Mouse (Mus musculus) embryonic facial prominence, embryonic 14.5 days (tissue): ENCODE measurements at regions not wholly inside any gene's neighbourhood (a gene's known extent, or its start where the extent isn't known, plus 50 kb on each side); places are given as distances from the start of the nearest gene placed in this dataset.

Source experiments
- ATAC-seq: fragments of 200-750 bp; cut with Nextera tagmentation; 2 replicates; pipeline ENCODE4 v1.8.0; 2017; ENCODE audit warnings: low read depth, moderate number of reproducible peaks, moderate TSS enrichment
- DNase-seq: peaks from one replicate; pipeline ENCODE4 v3.0.0-alpha.2; 2015; ENCODE audit warnings: low spot score
- H3K27ac ChIP-seq: fragments of 300-500 bp; sonication (generic); replicated peaks from 2 replicates; pipeline ENCODE4 v1.5.1; 2014; ENCODE audit warnings: low read depth, mild to moderate bottlenecking, low read length, moderate library complexity
- H3K27me3 ChIP-seq: fragments of 300-500 bp; sonication (generic); replicated peaks from 2 replicates; pipeline ENCODE4 v1.6.1; 2014; ENCODE audit warnings: low read length; ENCODE audit not compliant: control insufficient read depth, insufficient read depth
- H3K36me3 ChIP-seq: fragments of 300-500 bp; sonication (generic); 2 replicates; pipeline ENCODE4 v1.6.1; 2014; ENCODE audit warnings: low read length, mixed read lengths; ENCODE audit not compliant: control insufficient read depth, insufficient read depth
- H3K4me1 ChIP-seq: fragments of 300-500 bp; sonication (generic); 2 replicates; pipeline ENCODE4 v1.6.1; 2014; ENCODE audit warnings: antibody characterized with exemption, low read length; ENCODE audit not compliant: control insufficient read depth, insufficient read depth
- H3K4me2 ChIP-seq: fragments of 300-500 bp; sonication (generic); 2 replicates; pipeline ENCODE4 v1.6.1; 2014; ENCODE audit warnings: low read depth, mild to moderate bottlenecking, low read length, moderate library complexity, mixed read lengths
- H3K4me3 ChIP-seq: fragments of 300-500 bp; sonication (generic); 2 replicates; pipeline ENCODE4 v1.5.1; 2014; ENCODE audit warnings: low read depth, mild to moderate bottlenecking, low read length
- H3K9ac ChIP-seq: fragments of 300-500 bp; sonication (generic); 2 replicates; pipeline ENCODE4 v1.6.1; 2014; ENCODE audit warnings: low read depth, mild to moderate bottlenecking, low read length, moderate library complexity, mixed read lengths
- H3K9me3 ChIP-seq: fragments of 300-500 bp; sonication (generic); 2 replicates; pipeline ENCODE4 v1.6.1; 2016; ENCODE audit warnings: low read length; ENCODE audit not compliant: control insufficient read depth
- WGBS: fragments of 180-500 bp; shearing (Covaris S2); extraction: QIAGEN DNeasy Blood & Tissue Kit; methylation state at CpG from one replicate; pipeline ENCODE4 v1.1.7; 2014; 5-methylcytosine and 5-hydroxymethylcytosine counted together

GRCm38 (mm10) chr13:5549747-5550146 is 311.5 kb upstream of the Klf6 start:
- no peak overlapping the region for H3K27ac ChIP-seq
- no peak overlapping the region for H3K4me3 ChIP-seq
- 91% methylated on average over 7 of the region's 7 CpGs for WGBS
- no peaks in the 10 kb centered on the region for H3K36me3 ChIP-seq
- H3K27me3 ChIP-seq, result no peaks in the 10 kb centered on the region
- no peak overlapping the region for H3K9ac ChIP-seq
- no peak for DNase-seq
- no peaks in the 10 kb centered on the region for H3K4me1 ChIP-seq
- no peak overlapping the region for H3K4me2 ChIP-seq
- H3K9me3 ChIP-seq, result no peaks in the 10 kb centered on the region
- ATAC-seq, result no peak

GRCm38 (mm10) chr13:5550354-5550753 is 310.9 kb upstream of the Klf6 start:
- WGBS, result 93% methylated on average over 3 of the region's 3 CpGs
- Histone ChIP-seq H3K9me3 (no peaks in the 10 kb centered on the region), H3K27ac (no peak overlapping the region), H3K9ac (no peak overlapping the region), H3K4me3 (no peak overlapping the region), H3K36me3 (no peaks in the 10 kb centered on the region), H3K4me1 (no peaks in the 10 kb centered on the region), H3K4me2 (no peak overlapping the region), H3K27me3 (no peaks in the 10 kb centered on the region)
- no peak for DNase-seq
- no peak for ATAC-seq

- WGBS, result 90% methylated on average over 4 of the region's 4 CpGs
- H3K27me3 ChIP-seq, result no peaks in the 10 kb centered on the region
- no peaks in the 10 kb centered on the region for H3K9me3 ChIP-seq
- H3K4me1 ChIP-seq, result no peaks in the 10 kb centered on the region
- no peak overlapping the region for H3K4me3 ChIP-seq
- DNase-seq, result no peak
- H3K27ac ChIP-seq, result no peak overlapping the region
- H3K4me2 ChIP-seq, result no peak overlapping the region
- H3K36me3 ChIP-seq, result no peaks in the 10 kb centered on the region
- no peak for ATAC-seq
- no peak overlapping the region for H3K9ac ChIP-seq
Observed at GRCm38 (mm10) chr13:5551131-5551530, 310.2 kb upstream of the Klf6 start.

GRCm38 (mm10) chr13:5553461-5553860 is 307.8 kb upstream of the Klf6 start:
- Histone ChIP-seq H3K4me2 (no peak overlapping the region), H3K4me1 (no peaks in the 10 kb centered on the region), H3K9ac (no peak overlapping the region), H3K4me3 (no peak overlapping the region), H3K9me3 (no peaks in the 10 kb centered on the region), H3K36me3 (no peaks in the 10 kb centered on the region), H3K27ac (no peak overlapping the region), H3K27me3 (no peaks in the 10 kb centered on the region)
- no peak for DNase-seq
- no peak for ATAC-seq

- DNase-seq (no peak), ATAC-seq (no peak)
- no peak overlapping the region for H3K4me3 ChIP-seq
- no peak overlapping the region for H3K4me2 ChIP-seq
- H3K9me3 ChIP-seq, result no peaks in the 10 kb centered on the region
- H3K27ac ChIP-seq, result no peak overlapping the region
- no peaks in the 10 kb centered on the region for H3K4me1 ChIP-seq
- no peak overlapping the region for H3K9ac ChIP-seq
- no peaks in the 10 kb centered on the region for H3K36me3 ChIP-seq
- H3K27me3 ChIP-seq, result no peaks in the 10 kb centered on the region
Observed at GRCm38 (mm10) chr13:5558095-5558494, 303.2 kb upstream of the Klf6 start.

- ATAC-seq, result no peak
- Histone ChIP-seq H3K27me3 (no peaks in the 10 kb centered on the region), H3K9ac (no peak overlapping the region), H3K36me3 (no peaks in the 10 kb centered on the region), H3K4me3 (no peak overlapping the region), H3K4me1 (no peaks in the 10 kb centered on the region), H3K9me3 (no peaks in the 10 kb centered on the region), H3K4me2 (no peak overlapping the region), H3K27ac (no peak overlapping the region)
- WGBS, result 68% methylated on average over 2 of the region's 2 CpGs
- no peak for DNase-seq
Observed at GRCm38 (mm10) chr13:5566479-5566878, 294.8 kb upstream of the Klf6 start.

- Histone ChIP-seq H3K36me3 (no peaks in the 10 kb centered on the region), H3K27me3 (no peaks in the 10 kb centered on the region), H3K4me3 (no peak overlapping the region), H3K9me3 (no peaks in the 10 kb centered on the region), H3K4me2 (no peak overlapping the region), H3K4me1 (no peaks in the 10 kb centered on the region), H3K27ac (no peak overlapping the region), H3K9ac (no peak overlapping the region)
- no peak for ATAC-seq
- 89% methylated on average over 2 of the region's 2 CpGs for WGBS
- no peak for DNase-seq
Observed at GRCm38 (mm10) chr13:5566896-5567295, 294.4 kb upstream of the Klf6 start.

GRCm38 (mm10) chr13:5569579-5569978 is 291.7 kb upstream of the Klf6 start:
- no peaks in the 10 kb centered on the region for H3K9me3 ChIP-seq
- H3K27me3 ChIP-seq, result no peaks in the 10 kb centered on the region
- DNase-seq, result no peak
- no peak overlapping the region for H3K27ac ChIP-seq
- no peak overlapping the region for H3K4me3 ChIP-seq
- no peak for ATAC-seq
- no peaks in the 10 kb centered on the region for H3K4me1 ChIP-seq
- no peaks in the 10 kb centered on the region for H3K36me3 ChIP-seq
- 83% methylated on average over 1 of the region's 1 CpGs for WGBS
- H3K9ac ChIP-seq, result no peak overlapping the region
- no peak overlapping the region for H3K4me2 ChIP-seq

- DNase-seq, result no peak
- no peak overlapping the region for H3K27ac ChIP-seq
- no peak overlapping the region for H3K4me3 ChIP-seq
- H3K9ac ChIP-seq, result no peak overlapping the region
- no peaks in the 10 kb centered on the region for H3K9me3 ChIP-seq
- no peak for ATAC-seq
- H3K27me3 ChIP-seq, result no peaks in the 10 kb centered on the region
- H3K4me1 ChIP-seq, result no peaks in the 10 kb centered on the region
- no peaks in the 10 kb centered on the region for H3K36me3 ChIP-seq
- no peak overlapping the region for H3K4me2 ChIP-seq
- 88% methylated on average over 2 of the region's 2 CpGs for WGBS
Observed at GRCm38 (mm10) chr13:5570386-5570785, 290.9 kb upstream of the Klf6 start.
